Mouse (Mus musculus) forebrain, embryonic 16.5 days (tissue): ENCODE results near the gene Fanci. TPM values are rescaled to one million over a fixed set of nuclear protein-coding genes. Genes with fewer than 3 reads are reported as not detected.

Experiments used
- ATAC-seq: fragments of 200-750 bp; cut with Nextera tagmentation; 2 replicates; pipeline ENCODE4 v1.8.0; 2017; ENCODE audit warnings: mild to moderate bottlenecking, moderate library complexity
- H3K27ac ChIP-seq: fragments of 300-500 bp; sonication (generic); 2 replicates; pipeline ENCODE4 v1.5.1; 2014; ENCODE audit warnings: low read length, control low read depth
- H3K27me3 ChIP-seq: fragments of 300-500 bp; sonication (generic); replicated peaks from 2 replicates; pipeline ENCODE4 v1.6.1; 2014; ENCODE audit warnings: low read length; ENCODE audit not compliant: control insufficient read depth, insufficient read depth
- H3K36me3 ChIP-seq: fragments of 300-500 bp; sonication (generic); 2 replicates; pipeline ENCODE4 v1.6.1; 2014; ENCODE audit not compliant: control insufficient read depth, insufficient read depth
- H3K4me1 ChIP-seq: fragments of 300-500 bp; sonication (generic); replicated peaks from 2 replicates; pipeline ENCODE4 v1.6.1; 2014; ENCODE audit warnings: low read length; ENCODE audit not compliant: control insufficient read depth, insufficient read depth
- H3K4me2 ChIP-seq: fragments of 300-500 bp; sonication (generic); 2 replicates; pipeline ENCODE4 v1.6.1; 2014; ENCODE audit warnings: mild to moderate bottlenecking, low read length, control low read depth
- H3K4me3 ChIP-seq: fragments of 300-500 bp; sonication (generic); replicated peaks from 2 replicates; pipeline ENCODE4 v1.5.1; 2014; ENCODE audit warnings: mild to moderate bottlenecking, low read length, control low read depth
- H3K9ac ChIP-seq: fragments of 300-500 bp; sonication (generic); replicated peaks from 2 replicates; pipeline ENCODE4 v1.6.1; 2014; ENCODE audit warnings: low read depth, low read length, control low read depth
- H3K9me3 ChIP-seq: fragments of 300-500 bp; sonication (generic); 2 replicates; pipeline ENCODE4 v1.6.1; 2016; ENCODE audit warnings: low read length; ENCODE audit not compliant: control insufficient read depth
- whole genome bisulfite sequencing: fragments of 180-500 bp; shearing (Covaris S2); extraction: QIAGEN DNeasy Blood & Tissue Kit; methylation state at CpG from one replicate; pipeline ENCODE4 v1.1.7; 2014; 5-methylcytosine and 5-hydroxymethylcytosine counted together
- polyA plus RNA-seq: library from polyadenylated mRNA; unstranded; fragments of >200 nt; fragmentation: Nextera tagmentation; extraction: Ambion mirVana; gene quantifications from 2 replicates; pipeline ENCODE4 v1.2.1, GENCODE M21; 2015

Fanci gene
- polyA plus RNA-seq, 1 experiment from 2014 or later, result 6.9 TPM

DNA sequence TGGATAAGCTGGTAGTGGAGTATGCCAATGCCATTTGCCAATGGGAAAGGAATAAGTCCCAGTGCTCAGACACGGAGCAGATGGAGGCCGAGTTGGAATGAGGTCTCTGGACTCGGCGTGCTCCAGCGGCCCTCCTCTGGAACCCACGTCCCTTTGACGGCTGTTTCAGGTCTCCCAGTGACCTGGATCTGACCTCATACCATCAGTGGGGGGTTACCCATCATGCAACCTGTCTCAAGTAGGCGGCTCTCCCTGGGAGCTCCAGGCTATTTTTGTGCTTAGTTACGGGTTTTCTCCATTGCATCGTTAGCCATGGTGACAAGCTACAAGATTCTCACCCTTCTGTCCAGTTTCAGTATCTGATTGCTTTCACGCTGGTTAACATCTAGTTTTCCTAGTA lies 31.7 kb upstream of the Fanci start:
- H3K27me3 ChIP-seq, result no peaks in the 10 kb centered on the region
- whole genome bisulfite sequencing, result 70% methylated on average over 11 of the region's 11 CpGs
- H3K9me3 ChIP-seq, result no peaks in the 10 kb centered on the region
- H3K36me3 ChIP-seq, result peaks cover 39% of the 10 kb centered on the region
- H3K4me3 ChIP-seq, result no peak overlapping the region
- peaks cover 12% of the 10 kb centered on the region for H3K4me1 ChIP-seq
- H3K9ac ChIP-seq, result no peak overlapping the region
- no peak overlapping the region for H3K4me2 ChIP-seq
- H3K27ac ChIP-seq, result no peak overlapping the region
- no peak for ATAC-seq

DNA sequence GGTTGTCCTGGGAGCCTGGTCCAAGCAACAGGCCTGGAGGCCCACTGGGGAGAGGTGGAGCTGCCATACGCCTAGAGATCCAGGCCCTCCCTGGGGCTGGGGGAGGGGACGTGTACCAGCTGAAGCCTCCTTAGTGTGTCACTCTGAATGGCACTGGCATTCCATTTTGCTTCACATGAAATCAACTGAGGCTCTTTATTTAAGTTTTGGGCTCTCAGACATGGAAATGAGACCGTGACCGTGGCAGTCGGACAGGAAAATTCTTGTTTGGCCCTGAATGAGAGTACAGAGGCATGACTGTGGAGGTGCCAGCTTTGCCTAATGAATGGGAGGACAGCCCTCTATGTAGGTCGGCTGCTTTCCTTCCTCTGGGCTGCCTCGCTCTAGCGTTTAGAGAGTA lies 29.5 kb upstream of the Fanci start:
- H3K9ac ChIP-seq, result no peak overlapping the region
- ATAC-seq, result peak; percentile 90
- no peaks in the 10 kb centered on the region for H3K27me3 ChIP-seq
- no peaks in the 10 kb centered on the region for H3K9me3 ChIP-seq
- peaks cover 22% of the 10 kb centered on the region for H3K36me3 ChIP-seq
- 24% methylated on average over 8 of the region's 8 CpGs for WGBS
- peak overlapping the region; percentile 81 for H3K27ac ChIP-seq
- no peak overlapping the region for H3K4me3 ChIP-seq
- H3K4me1 ChIP-seq, result peaks cover 12% of the 10 kb centered on the region
- H3K4me2 ChIP-seq, result no peak overlapping the region

DNA sequence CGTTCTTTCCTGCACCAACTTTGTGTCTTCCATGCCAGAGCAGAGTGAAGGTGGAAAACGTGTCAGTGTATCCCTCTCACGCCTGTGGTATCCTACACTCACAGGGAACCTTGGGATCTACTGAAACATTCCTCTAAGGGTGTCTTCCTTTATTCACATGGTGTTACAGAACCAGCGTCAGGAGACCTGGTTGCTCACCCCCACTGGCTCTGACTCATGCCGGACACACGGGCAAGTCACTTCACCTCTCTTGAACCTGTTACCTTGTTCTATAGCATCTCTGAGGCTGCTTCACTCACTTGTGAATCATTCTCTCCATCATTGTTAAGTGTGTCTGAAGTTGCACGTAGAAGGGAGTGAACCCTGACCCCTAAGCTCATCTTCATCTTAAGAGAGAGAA lies 28.9 kb upstream of the Fanci start:
- Histone ChIP-seq H3K27ac (peak overlapping the region; percentile 81), H3K4me1 (peaks cover 12% of the 10 kb centered on the region), H3K4me3 (no peak overlapping the region), H3K27me3 (no peaks in the 10 kb centered on the region), H3K9ac (no peak overlapping the region), H3K36me3 (peaks cover 19% of the 10 kb centered on the region), H3K9me3 (no peaks in the 10 kb centered on the region), H3K4me2 (no peak overlapping the region)
- no peak for ATAC-seq
- WGBS, result 83% methylated on average over 7 of the region's 7 CpGs

DNA sequence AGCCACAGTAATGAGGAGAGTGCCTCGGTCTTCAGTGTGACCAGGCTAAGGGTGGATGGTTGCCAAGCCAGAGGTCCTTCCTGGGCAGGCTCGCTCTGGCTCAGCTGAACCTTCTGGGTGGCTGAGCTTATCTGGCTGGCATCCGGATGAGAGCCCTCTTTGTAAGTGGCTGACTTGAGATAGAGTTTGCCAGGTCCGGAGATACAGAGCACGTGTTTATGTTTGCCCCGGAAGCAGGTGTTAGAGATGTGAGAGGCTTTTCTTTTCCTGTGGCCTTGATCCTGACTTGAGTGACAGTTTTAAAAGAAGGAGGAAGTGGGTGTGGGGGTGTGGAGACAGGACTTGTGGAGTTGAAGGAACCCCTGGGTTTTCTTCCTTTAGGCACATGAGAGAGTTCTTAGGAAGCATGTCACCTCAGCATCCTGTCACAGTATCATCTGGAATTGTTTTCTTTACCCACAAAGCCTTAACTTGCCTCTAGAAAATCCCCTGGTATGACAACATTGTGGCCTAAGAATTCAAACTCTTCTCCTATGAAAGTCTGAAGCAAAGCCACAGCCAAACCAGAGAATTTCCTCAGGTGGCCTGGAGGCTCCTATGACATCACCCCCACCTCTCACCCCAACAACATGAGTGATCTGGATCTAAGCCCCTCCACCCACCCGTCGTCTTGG lies 28.2 kb upstream of the Fanci start:
- H3K4me2 ChIP-seq, result no peak overlapping the region
- no peak overlapping the region for H3K4me3 ChIP-seq
- H3K4me1 ChIP-seq, result peaks cover 12% of the 10 kb centered on the region
- ATAC-seq, result peak; percentile 44
- H3K36me3 ChIP-seq, result peaks cover 15% of the 10 kb centered on the region
- H3K9me3 ChIP-seq, result no peaks in the 10 kb centered on the region
- H3K27ac ChIP-seq, result peak overlapping the region; percentile 81
- 48% methylated on average over 8 of the region's 8 CpGs for whole genome bisulfite sequencing
- no peak overlapping the region for H3K9ac ChIP-seq
- no peaks in the 10 kb centered on the region for H3K27me3 ChIP-seq

DNA sequence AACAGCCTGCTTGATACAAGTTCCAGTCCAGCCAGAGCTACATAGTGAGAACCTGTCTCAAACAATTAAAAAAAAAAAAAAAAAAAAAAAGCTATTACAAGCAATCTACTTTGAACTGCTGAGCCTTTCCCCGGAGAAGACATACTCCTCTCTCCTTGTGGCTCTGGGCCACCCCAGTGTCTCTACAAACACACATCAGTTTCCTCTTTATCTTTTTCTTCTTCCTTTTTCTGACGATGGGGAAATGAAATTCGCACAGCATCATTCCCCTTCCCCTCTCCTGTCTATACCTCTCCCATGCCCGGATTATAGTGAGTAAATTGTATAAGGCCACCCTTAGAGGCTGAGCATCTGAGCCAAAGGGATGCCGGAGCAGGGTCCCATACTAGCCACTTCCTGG lies 23.1 kb upstream of the Fanci start:
- no peak for ATAC-seq
- Histone ChIP-seq H3K36me3 (0 out of 2 replicates have a peak, but pooled peaks cover 2% of the 10 kb centered on the region), H3K27ac (no peak overlapping the region), H3K9me3 (no peaks in the 10 kb centered on the region), H3K27me3 (no peaks in the 10 kb centered on the region), H3K4me1 (peaks cover 3% of the 10 kb centered on the region; the same call in 1 of the 2 replicates), H3K4me3 (no peak overlapping the region), H3K4me2 (no peak overlapping the region), H3K9ac (no peak overlapping the region)
- WGBS, result 87% methylated on average over 5 of the region's 5 CpGs

DNA sequence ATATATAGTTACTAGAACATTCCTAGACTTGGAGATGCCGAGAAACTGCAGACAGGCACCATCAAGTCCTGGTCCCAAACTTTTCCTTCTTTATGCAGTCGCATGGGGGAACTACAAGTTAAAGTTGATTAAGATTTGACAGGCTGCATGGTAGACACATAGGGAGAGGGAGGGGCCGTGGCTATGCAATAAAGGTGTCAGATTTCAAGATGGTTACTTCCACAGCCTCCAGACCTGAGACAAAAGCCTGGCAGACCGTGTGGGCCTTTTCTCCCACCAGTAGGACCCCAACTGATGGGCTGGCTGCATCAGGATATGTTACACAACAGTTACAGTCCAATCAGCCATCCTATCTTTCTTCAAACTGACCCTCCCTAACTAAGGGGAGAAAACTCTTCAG lies 22.3 kb upstream of the Fanci start:
- ATAC-seq, result no peak
- no peaks in the 10 kb centered on the region for H3K9me3 ChIP-seq
- H3K4me3 ChIP-seq, result no peak overlapping the region
- no peak overlapping the region for H3K4me2 ChIP-seq
- no peak overlapping the region for H3K27ac ChIP-seq
- no peaks in the 10 kb centered on the region for H3K27me3 ChIP-seq
- WGBS, result 45% methylated on average over 4 of the region's 4 CpGs
- no peaks in the 10 kb centered on the region for H3K4me1 ChIP-seq
- H3K9ac ChIP-seq, result no peak overlapping the region
- no peaks in the 10 kb centered on the region for H3K36me3 ChIP-seq

DNA sequence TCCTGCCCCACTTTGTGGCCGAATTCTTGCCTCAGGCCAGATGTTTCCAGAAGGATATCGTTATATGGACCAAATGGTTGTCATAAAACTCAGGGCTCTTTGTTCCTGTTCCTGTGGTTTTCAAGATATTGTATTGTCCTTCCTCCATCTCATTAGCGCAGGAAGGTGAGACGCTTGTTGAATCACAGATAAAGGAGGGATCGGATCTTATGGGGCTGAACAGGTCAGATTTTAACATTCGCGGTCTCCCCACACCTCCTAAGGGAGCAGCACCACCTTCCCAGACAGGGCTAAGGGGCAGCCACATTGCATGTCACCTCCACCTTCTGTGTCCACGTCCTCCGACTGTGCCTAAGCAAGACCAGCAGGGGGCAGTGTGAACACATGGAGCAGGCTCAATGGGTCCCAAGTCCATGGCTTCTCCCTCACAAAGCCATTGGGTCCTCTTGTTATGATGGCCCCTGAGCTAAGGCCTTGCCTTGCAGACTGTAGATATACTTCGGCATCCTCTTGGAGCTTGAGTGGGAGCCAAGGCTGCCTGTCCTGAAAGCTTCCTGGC lies 20.3 kb upstream of the Fanci start:
- no peak overlapping the region for H3K4me3 ChIP-seq
- H3K4me2 ChIP-seq, result no peak overlapping the region
- H3K9me3 ChIP-seq, result no peaks in the 10 kb centered on the region
- no peaks in the 10 kb centered on the region for H3K4me1 ChIP-seq
- H3K9ac ChIP-seq, result no peak overlapping the region
- H3K27ac ChIP-seq, result no peak overlapping the region
- H3K27me3 ChIP-seq, result no peaks in the 10 kb centered on the region
- H3K36me3 ChIP-seq, result no peaks in the 10 kb centered on the region
- ATAC-seq, result peak; percentile 74
- WGBS, result 48% methylated on average over 10 of the region's 10 CpGs

DNA sequence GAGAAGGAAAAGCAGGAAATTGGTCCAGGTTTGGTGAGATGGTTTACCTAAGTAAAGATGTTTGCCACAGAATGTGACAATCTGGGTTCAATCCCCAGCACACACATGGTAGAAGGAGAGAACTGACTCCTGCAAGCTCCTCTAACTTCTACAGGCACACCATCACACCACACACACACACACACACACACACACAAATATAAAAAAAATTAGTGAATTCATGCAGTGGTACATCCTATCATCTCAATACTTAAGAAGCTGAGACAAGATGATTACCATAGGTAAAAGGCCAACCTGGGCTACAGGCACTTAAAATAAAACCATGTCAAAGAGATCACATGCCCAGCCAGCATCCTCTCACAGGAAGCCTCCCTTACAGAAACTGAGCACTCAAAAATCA lies 17.7 kb upstream of the Fanci start:
- Histone ChIP-seq H3K4me1 (no peaks in the 10 kb centered on the region), H3K27me3 (no peaks in the 10 kb centered on the region), H3K4me2 (no peak overlapping the region), H3K4me3 (no peak overlapping the region), H3K36me3 (no peaks in the 10 kb centered on the region), H3K9me3 (no peaks in the 10 kb centered on the region), H3K9ac (no peak overlapping the region), H3K27ac (no peak overlapping the region)
- no peak for ATAC-seq

DNA sequence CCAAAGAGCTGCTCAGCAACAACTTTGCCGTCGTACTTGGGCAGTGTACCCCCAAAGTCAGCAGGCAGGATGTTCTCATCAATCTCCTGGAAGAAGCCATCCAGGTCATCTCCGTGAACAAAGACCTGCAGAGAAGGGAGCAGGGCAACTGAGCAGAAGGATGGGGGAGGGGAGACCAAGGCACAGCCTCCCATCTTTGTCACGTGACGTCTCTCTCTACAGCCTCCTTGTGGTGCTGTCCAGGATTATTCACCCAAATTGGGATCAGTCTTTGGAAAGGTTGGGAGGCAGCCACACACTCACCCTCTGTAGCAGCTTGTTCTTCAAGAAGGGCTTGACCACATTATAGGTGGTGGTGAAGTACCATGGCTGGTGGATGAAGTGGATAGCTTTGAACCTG lies 16.1 kb upstream of the Fanci start:
- Histone ChIP-seq H3K9me3 (no peaks in the 10 kb centered on the region), H3K4me1 (no peaks in the 10 kb centered on the region), H3K27ac (no peak overlapping the region), H3K36me3 (no peaks in the 10 kb centered on the region), H3K4me3 (no peak overlapping the region), H3K9ac (no peak overlapping the region), H3K27me3 (no peaks in the 10 kb centered on the region), H3K4me2 (no peak overlapping the region)
- no peak for ATAC-seq
- 76% methylated on average over 5 of the region's 5 CpGs for WGBS
